Mouse (Mus musculus): ENCODE measurements around the gene Cldn3.

Gene Cldn3

DNA sequence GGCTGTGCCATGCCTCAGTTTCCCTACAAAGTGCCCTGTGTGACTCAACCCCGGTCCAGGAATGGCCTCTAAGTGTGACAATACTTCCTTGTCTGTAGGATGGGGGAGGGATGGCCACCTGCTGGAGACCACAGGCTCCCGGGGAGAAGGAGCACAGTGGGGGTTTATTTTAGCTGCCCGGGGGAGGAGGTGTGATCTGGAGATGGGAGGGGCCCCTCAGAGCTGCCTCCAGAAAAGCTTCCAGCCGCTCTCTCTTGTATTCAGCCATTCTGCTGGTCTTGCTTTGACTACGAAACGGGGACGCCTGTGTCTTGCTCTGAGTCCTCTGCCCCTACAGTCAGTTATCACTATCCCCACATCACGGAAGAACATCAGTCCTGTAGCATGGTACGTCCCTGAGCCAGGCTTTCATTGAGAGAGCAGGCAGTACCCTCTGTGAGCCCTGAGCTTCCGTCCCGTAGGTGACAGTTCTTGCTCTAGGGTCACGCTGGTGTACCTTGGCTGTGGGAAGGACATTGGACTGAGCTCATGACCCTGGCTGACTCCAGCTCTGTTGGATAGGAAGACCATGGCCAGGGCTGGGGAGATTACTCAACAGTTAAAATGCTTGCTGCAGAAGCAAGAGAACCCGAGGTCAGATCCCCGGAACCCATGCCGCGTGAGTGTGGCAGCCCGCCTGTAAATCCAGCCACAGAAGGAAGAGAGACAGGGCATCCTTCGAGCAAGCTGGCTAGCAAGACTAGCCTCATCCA lies 49.8 kb downstream of the Cldn3 start:
- DNase-seq (ENCODE audit: low read depth, low spot score): no peak

All from mesoderm, embryonic 11.5 days (tissue).